Mouse (Mus musculus) kidney, adult 9 months (tissue): ENCODE measurements at regions not wholly inside any gene's neighbourhood (a gene's known extent, or its start where the extent isn't known, plus 50 kb on each side); places are given as distances from the start of the nearest gene placed in this dataset.

Experiments
- DNase-seq: peaks from one replicate; pipeline ENCODE4 v3.0.0; 2022

GRCm38 (mm10) chr8:126735488-126736440 is 142.0 kb upstream of the Irf2bp2 start:
- DNase-seq: peak; percentile 98

DNA sequence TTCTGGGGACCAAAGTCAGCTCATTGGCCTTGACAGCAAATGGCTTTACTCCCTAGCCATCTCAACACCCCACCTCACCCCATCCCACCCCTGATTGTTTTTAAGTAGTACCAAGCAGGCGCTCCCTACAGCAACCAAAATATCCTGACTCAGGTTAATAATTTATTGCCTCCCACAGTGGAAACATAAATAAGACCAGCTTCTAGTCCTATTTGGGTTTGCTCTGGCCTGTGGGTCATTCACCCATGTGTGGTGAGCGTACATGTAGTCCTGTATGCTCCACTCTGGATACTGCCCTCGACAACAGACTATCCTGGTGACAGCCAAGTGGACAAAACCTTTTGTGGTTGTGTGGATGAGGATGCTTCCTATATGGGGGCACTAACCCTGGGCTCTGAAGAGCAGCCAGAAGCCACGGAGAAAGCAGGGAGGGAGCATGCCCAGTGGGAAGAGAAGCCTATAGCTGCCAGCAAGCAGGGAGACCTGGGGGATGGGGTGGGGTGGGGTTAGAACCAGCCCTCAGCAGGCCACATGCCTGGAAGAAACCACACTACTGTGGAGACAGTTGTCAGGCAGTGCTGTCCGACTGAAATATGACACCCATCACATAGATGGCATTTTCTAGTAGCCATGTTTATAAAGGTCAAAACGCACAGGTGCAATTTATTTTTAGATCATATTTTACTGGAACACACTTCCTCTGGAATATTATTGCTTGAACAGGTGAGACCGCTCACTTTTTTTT is 141.1 kb upstream of the Irf2bp2 start:
- peak; percentile 88 for DNase-seq

DNA sequence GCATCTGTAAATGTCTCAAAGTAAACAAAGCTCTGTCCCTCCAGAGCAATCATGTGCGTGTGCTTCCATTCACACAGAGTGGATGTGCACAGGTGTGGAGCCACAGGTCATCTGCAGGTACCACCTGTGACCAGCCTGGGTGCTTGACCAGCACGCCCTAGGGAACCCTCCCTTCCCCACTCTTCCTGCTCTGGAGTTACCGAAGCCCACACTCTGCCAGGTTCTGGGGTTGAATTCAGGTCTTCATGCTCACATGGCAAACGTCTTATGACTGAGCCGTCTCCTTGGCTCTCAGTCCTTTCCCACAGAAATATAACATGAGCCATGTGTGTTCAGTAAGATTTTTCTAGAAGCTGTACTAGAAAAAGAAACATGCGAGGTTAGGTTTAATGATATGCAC is 140.0 kb upstream of the Irf2bp2 start:
- DNase-seq: no peak

- DNase-seq: no peak
Measured at GRCm38 (mm10) chr8:126733307-126733706, 139.5 kb upstream of the Irf2bp2 start.

DNA sequence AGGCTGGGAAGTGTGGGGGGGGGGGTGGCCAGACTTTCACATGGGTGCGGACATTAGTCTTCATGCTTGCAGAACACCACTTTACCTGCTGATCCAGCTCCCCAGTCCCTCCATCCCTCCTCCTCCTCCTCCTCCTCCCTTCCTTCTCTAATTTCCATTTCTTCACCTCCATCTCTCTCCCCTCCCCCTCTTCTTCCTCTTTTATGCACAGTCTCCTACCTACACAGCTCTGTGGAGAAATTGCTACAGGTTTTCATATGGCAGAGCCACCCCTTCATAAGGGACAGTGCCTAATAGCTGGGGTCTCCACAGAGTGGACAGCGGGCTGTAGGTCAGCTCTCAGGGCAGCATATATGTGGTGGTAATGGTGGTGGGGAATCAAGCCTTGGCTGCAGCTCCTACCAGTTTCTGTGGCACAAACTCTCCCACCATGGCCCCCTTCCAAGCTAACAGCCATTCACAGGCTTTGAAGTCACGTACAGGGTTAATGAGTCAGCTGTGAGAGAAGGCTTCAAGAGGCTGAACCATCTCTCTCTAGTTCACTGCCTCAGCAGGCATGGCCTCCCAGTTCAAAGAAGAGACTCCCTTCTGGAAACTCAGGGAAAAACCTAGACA is 136.3 kb upstream of the Irf2bp2 start:
- no peak for DNase-seq

- peak; percentile 37 for DNase-seq
Measured at GRCm38 (mm10) chr8:126728987-126729632, 135.3 kb upstream of the Irf2bp2 start.

GRCm38 (mm10) chr8:126728135-126728534 is 134.3 kb upstream of the Irf2bp2 start:
- DNase-seq: no peak

GRCm38 (mm10) chr8:126727068-126727467 is 133.3 kb upstream of the Irf2bp2 start:
- DNase-seq: no peak

GRCm38 (mm10) chr8:126723259-126724122 is 129.7 kb upstream of the Irf2bp2 start:
- DNase-seq: no peak

- peak; percentile 46 for DNase-seq
Measured at GRCm38 (mm10) chr8:126721621-126722020, 127.8 kb upstream of the Irf2bp2 start.

DNA sequence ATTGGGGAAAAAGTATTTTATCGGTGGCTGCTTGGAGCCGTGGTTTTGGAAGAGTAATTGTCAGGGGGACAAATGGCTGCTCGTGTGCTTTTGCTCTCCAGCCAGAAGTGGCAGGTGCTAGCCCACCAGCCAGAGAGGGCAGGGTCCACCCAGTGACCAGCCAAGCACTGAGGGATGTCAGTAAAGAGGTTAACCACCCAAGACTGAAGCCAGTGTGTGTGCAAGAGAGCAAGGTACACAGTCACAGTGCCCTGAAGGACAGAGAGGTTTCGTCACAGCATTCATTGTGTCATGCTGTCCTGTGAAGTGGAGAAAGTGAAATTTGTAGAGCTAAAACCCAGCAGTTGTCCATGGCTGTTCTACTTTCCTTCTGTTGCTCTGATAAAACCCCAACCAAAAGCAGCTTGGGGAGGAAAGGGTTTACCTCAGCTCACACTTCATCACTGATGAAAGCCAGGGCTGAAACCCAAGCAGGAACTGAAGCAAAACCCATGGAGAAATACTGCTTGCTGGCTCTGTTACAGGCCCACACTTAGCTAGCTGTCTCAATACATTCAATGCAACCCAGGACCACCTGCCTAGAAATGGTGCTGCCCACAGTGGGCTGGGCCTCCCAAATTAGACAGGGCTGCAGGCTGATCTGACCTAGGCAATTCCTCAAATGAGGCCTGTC is 126.8 kb upstream of the Irf2bp2 start:
- DNase-seq: peak; percentile 73

DNA sequence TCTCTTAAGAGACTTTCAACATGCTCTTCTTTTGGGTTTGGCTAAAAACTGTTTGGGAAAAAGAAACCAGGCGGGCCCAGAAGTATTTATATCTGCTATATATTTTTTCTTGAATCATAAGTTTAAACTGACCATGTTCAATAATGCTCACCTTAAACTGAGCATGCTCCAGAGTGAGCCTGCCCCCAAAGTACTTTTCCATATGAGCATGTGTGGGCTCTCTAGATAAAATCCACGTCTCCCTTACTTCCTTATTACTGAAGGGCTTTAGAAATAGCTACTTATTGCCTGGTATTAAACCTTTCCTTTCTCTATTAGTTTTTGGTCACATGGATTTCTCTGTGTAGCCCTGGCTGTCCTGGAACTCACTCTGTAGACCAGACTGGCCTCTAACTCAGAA is 126.0 kb upstream of the Irf2bp2 start:
- no peak for DNase-seq

DNA sequence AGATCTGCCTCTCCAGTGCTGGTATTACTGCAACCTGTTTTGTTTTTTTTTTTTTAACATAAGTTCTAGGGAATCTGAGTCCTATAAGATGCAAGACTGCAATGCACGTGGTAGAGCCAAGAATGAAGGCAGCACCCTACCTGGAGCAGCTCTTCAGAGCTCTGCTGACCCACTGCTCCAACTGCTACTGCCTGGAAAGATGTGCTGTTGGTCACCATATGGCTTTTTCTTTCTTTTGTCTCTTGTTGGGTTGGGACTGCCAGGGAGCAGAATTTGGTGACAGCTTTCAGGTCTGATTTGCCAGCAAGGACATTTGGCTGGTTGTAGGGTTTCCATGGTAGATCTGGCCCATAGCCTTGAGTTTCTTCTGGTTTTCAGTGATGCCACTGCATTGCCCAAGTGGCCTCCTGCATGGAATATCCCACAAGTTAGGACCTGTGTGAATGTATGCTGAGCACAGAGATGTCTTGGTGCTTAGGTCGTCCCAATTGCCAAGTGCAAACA is 123.9 kb upstream of the Irf2bp2 start:
- DNase-seq: no peak

DNA sequence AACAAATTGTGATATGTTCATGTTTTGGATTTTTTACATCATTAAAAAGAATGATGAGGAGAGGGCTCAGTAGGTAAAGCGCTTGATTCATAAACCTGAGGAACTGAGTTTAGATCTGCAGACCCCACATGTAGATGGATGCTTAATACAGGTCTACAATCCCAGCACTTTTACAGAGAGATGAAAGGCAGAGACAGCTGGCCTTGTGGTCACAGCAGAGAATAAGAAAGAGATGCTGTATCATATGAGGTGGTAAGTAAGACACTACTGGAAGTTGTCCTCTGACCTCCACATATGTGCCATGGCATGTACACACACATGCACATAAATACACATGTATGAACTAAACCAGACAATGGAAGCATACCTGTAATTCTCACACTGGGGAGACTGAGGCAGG is 121.9 kb upstream of the Irf2bp2 start:
- no peak for DNase-seq

DNA sequence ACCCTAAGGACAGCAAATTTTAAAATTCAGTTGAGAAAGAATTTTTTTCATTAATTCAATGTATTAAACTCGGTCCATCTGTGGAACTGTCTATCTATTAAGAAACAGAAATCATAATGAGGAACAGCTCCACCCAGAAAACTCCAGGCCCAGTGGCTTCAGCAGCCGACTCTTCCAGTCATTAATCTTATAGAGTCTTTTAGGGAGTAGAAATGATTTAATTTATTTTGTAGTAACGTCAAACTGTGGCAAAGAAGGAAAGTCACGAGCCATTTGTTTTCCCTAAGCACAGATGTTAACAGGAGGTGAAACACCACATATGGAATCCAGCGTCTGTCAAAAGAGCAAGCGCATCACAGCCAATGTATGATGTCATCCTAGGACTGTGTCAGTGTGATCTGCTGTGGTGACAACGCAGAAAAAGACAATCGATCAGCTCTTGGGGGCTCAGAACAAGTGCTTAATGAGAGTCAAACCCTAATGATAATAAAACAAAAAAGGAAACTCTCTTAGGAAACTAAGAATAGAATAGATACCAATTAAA is 119.9 kb upstream of the Irf2bp2 start:
- DNase-seq: no peak

DNA sequence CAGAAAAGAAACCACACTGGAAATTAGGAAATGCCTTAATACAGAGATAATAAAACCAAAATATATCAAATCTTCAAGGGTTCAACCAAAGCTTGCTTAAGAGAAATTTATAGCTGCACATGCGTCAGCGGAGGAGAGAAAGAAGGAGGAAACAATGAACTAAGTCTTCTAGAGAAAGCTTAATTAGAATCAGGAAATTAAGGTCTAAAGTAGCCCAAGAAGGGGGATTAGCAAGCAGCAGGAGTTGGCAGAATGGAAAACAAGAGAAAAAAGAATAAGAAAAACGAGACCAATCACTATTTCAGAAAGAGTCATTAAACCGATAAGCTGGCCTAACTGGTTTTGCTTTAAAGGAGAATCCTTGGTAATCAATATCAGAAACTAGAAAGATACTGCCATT is 119.4 kb upstream of the Irf2bp2 start:
- no peak for DNase-seq

GRCm38 (mm10) chr8:126712749-126713148 is 119.0 kb upstream of the Irf2bp2 start:
- peak; percentile 55 for DNase-seq

GRCm38 (mm10) chr8:126708956-126709355 is 115.2 kb upstream of the Irf2bp2 start:
- no peak for DNase-seq

GRCm38 (mm10) chr8:126707300-126707902 is 113.6 kb upstream of the Irf2bp2 start:
- no peak for DNase-seq

DNA sequence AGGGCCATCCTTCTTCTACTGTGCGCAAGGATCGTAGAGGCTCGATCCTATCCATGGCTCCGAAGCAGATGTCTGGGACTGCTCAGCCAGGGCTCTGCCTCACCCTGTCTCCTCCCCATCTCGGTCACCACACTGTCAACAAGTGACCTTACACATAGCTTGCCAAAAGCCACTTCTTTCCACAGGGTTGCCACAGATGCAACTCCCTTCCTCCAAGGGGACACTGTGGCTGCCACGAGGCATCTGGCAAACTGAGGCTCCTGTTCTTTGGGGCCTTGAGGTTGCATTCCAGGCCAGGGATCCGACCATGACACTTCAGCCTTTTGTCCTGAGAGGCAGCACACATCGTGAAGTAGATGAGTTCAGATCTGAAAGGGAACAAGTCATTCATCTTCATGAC is 112.5 kb upstream of the Irf2bp2 start:
- no peak for DNase-seq
